Mouse (Mus musculus) cerebellum, postnatal 25 days (tissue): ENCODE results near the gene Zmym2.
"Not testable (repeated sequence)": the region's sequence is repeated elsewhere in the genome, so short reads cannot be mapped to it uniquely, and the experiment has no call there.

Source experiments
- DNase-seq, 2 experiments: peaks; one replicate each; pipeline ENCODE4 v3.0.0; 2021; ENCODE audit warnings: mixed read lengths in 2 of 2

Zmym2 gene

DNA sequence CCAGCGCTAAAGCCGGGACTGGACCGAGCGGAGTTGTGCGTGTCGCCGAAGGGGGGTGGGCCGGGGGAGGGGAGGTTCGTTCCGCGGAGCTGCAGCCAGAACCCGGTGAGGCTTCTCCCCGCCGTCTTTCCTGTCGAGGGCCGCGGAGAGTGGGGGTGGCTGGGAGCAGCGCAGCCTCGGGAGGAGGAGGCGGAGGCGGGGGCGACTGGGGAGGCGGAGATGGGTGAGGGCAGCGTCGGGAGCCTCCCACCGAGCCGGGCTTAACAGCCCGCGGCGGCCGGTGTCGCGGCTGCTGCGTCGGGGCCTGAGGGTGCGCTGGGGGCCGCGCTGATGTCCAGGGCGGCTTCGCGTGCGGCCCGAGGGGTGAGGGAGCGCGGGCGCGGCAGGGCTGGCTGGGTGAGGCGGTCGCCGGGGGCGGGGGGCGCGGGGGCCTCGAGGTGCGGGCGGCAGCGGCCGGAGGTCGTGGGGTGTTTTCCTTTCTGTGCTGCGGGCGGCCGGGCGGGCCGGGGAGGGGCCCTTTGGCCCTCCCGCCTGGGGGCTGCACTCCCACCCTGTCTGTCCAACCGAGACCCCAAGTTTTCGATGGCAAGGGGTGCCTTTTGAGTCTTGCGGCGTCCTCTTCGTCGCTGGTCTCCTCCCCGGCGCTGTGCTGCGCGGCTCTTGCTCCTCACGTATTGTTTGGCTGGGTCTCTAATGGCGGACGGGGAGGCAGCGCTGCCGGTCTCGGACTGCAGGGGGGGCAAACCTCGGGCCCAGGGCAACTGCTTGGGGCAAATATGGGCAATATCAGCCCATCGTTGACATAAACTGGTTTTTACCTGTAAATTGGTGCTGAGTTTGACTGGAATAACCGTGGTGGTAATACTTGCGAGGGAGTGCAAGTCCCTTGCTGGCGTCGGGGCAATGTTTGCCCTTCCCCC is at the start of gene Zmym2:
Gene Zmym2 (plus strand): TSS at position 60 of the 920 bp plus-strand sequence.
- DNase-seq = peak; percentile 78 to 80

DNA sequence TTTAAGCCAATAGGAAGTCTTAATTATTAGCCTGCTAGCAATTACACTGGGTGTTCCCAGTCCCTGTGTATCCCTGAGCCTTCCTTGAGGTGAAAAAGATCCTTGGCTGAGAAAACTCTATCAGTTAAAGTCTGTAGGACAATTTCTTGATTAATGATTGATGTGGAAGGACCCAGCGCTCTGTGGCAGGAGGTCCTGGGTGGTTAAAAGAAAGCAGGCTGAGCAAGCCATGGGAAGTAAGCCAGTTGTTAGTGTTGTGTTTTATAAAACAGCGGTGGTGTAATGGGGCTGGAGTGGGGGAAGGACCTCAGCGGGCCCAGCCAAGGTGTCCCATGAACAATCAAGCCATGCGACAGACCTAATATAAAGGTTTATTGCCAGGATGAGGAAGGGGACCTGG is 42.4 kb upstream of the Zmym2 start:
- no peak for DNase-seq

DNA sequence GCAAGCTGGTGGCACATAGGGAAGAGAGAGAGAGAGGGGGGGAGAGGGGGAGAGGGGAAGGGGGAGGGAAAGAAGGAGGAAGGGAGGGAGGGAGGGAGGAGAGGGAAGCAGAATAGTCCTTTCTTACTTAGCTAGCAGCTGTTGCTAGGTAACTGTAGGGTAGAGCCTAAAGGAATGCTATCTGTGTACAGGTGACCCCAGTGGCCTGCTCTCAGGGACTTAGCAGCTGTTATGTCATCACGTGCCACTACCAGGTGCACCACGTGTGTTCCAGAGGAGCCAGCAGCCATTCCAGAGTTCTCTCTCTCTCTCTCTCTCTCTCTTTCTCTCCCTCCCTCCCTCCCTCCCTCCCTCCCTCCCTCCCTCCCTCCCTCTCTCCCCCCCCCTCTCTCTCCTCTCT is 41.9 kb upstream of the Zmym2 start:
- DNase-seq = no peak

DNA sequence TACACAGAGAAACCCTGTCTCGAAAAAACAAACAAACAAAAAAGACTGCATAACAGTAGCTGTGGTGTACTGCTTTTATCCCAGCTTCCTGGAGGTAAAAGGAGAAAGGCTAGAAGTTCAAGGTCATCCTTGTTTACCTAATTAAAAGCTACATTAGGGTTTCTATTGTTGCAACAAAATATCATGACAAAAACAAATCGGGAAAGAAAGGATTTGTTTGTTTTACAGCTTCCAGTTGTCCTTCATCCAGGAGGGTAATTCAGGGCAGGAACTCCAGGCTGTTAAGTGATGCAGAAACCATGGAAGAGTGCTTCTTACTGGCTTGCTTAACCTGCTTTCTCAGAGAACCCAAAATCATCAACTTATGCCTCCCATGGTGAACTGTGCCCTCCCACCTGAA is 38.1 kb upstream of the Zmym2 start:
- no peak for DNase-seq

- DNase-seq = no peak
Measured at GRCm38 (mm10) chr14:56849681-56850080, 36.8 kb upstream of the Zmym2 start.

- no peak for DNase-seq
Measured at GRCm38 (mm10) chr14:56864041-56864440, 22.4 kb upstream of the Zmym2 start.

- DNase-seq = no peak
Measured at GRCm38 (mm10) chr14:56864641-56865040, 21.8 kb upstream of the Zmym2 start.

DNA sequence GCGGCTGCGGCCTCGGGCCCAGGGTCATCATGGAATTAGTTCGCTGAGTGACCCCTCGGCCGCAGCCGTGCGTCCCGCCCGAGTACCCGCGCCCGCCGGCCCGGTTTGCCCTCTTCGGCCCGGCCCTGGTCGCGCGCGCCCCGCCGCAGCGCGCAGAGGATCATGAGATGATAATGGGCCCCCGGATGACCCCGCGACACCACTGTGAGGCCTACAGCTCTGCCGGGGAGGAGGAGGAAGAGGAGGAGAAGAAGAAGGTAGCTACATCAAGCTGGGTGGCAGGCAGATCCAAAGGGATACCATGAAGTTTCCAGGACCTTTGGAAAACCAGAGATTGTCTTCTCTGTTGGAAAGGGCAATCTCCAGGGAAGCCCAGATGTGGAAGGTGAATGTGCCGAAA is 21.3 kb upstream of the Zmym2 start:
- not testable (repeated sequence) for DNase-seq

DNA sequence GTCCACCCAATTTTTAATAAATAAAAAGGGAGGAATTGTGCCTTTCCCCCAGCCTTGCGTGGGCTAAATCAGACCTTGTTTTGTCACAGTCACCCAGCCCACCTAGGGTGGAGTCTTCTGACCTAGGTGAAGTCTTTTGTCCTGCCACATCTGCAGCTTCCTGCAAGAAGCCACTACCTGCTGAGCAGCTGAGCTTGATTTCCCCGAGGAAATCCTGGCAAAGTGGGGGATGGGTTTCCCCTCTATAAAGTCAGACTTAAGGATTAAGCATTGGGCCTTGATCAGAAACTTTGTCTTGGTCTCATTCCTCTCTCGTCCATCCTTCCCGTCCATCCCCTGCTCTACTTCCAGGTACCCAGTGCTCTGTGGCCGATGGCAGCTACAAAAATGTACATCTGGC is 12.9 kb upstream of the Zmym2 start:
- no peak for DNase-seq

DNA sequence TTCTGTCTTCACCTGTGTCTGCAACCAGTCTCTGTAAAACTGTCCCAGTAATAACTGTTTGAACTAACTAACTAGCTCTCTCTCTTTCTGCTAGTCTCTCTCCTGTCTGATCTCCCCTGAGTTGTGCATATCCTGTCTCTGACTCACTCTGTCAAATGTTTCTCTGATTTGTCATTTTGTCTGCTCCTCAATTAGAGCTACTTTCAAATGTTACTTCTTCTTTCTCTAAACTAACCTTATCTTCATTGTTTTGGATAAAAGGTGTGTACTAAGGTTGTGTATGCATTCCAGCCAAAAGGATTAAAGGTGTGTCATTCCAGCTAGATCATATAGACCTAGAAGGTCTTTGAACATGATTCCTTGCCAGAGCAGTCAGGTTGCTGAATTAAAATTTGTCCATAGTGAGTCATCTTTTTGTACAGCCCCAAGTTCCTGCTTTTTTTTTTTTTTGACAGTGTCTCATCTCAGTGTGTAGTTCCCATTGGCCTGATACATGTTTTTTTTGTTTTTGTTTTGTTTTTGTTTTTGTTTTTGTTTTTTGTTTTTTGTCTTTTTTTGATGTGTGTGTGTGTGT is 10.8 kb upstream of the Zmym2 start:
- DNase-seq = no peak

DNA sequence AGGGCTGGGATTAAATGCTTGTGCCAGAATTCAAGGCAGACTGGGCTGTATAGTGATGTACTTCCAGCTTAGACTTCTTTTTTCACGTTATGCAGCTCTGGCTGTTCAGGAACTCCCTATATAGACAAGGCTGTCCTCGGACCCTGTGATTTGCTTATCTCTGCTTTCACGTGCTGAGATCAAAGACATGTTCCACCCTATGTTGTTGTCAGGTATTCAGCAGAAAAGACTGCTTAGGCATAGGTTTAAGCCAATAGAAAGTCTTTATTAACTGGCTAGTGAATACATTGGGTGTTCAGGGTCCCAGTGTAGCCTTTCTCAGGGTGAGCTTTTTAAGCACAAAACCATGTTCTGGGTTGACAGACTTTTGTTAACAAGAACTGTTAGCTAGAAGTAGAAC is 5.2 kb upstream of the Zmym2 start:
- DNase-seq = no peak

GRCm38 (mm10) chr14:56883431-56883830 is 3.0 kb upstream of the Zmym2 start:
- DNase-seq = no peak

DNA sequence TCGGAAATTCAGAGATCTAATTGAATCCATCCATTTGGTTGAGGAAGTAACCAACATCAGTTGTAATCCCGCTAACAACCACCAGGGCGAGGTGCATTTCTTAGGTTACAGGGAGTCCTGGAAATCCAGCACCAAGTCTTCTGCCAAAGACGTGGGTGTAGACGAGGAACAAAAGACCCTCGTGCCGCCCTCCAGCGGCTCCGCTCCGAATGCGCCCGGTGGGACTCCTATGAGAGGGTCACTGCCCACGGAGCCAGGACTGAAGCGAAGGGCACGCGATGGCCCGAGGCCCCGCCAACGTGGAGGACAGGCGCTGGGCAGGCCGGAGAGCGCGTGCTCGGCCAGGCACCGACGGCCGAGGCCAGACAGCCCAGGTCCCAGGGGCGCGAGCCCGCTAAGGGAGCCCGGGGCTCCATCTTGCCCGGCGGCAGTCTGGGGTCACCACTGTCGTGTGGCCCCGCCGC is 1.1 kb upstream of the Zmym2 start:
- DNase-seq = peak; percentile 82 to 87

- peak; percentile 85 to 88 for DNase-seq
Measured at GRCm38 (mm10) chr14:56885986-56886593, 363 bp upstream of the Zmym2 start.

- no peak for DNase-seq
Measured at GRCm38 (mm10) chr14:56887514-56887880, 1.0 kb downstream of the Zmym2 start.

DNA sequence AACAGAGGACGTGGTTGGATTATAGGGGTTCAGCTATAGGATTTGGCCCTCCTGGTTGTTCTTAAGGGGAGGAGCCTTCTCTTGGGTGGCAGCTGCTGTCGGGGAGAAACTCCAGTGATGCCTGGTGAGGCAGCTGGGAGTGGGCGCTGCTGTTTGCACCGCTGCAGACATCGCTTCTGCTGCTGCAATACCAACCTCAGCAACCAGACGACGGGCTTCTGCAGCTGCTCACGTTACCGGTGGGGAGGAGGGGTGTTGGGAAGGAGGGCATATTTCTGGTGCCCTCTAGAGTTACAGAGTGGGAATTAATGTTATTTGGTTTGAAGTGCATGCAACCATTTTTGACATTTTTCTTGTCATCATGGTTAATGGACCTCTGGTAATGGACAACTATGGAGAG is 1.4 kb downstream of the Zmym2 start:
- peak; percentile 48 to 66 for DNase-seq

GRCm38 (mm10) chr14:56888416-56888815 is 2.0 kb downstream of the Zmym2 start:
- no peak for DNase-seq

- no peak for DNase-seq
Measured at GRCm38 (mm10) chr14:56894417-56894816, 8.0 kb downstream of the Zmym2 start.

GRCm38 (mm10) chr14:56896521-56896920 is 10.1 kb downstream of the Zmym2 start:
- DNase-seq = no peak

DNA sequence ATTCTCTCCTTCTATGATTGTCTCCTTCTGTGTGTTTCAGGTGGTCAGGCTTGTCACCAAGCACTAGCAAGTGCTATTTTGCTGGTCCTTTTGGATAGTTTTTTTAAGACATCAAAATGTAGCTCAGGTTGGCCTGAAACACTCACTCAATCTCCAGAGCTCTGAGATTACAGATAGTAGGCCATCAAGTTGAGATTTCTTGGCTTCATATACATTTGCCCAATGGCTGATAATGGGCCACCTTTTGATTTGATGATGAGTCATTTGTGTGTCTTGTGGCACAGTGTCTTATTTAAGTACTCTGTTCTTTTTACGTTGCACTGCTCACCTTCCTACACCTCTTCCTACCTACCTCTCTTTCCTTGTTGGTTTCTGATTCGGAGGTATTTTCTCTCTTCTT is 11.0 kb downstream of the Zmym2 start:
- DNase-seq = no peak

- no peak for DNase-seq
Measured at GRCm38 (mm10) chr14:56899656-56900055, 13.2 kb downstream of the Zmym2 start.

GRCm38 (mm10) chr14:56903039-56903438 is 16.6 kb downstream of the Zmym2 start:
- DNase-seq = no peak

DNA sequence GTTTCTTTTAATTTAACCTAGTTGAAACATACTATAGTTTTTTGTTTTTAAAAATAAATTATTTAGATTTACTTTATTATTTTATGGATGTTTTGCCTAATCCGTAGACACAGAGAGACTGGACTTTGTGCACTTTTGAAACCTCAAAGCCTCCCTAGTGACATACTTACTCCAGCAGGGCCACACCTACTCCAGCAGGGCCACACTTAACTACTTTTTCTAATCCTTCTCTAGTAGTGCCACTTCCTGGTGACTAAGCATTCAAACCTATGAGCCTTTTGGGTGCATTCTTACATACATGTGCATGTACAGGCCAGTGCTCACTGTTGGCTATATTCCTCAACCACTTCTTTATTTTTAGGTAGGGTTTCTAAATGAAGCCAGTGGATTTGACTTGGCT is 19.2 kb downstream of the Zmym2 start:
- DNase-seq = no peak

DNA sequence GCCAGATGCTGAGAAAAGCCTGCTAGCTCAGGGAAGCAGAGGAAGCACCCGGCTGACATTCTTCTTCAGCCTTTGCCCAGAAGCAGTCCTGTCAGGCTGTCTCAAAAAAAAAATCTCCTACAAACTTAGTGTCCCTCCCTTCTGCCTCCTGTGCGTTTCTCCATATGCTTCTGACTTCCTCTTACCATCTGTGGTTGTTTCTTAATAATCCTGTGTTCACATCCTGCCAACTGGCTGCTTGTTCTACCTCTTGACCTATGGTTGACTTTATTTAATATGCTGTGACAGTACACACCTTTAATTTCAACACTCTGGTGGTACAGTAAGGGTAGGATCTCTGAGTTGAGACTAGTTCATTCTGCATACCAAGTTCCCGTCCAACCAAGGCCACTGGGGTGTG is 32.1 kb downstream of the Zmym2 start:
- peak; percentile 10 to 11 for DNase-seq
